Mouse (Mus musculus) heart, adult 2 months (tissue): ENCODE data around the gene Camk1d.

ENCODE experiments used
- CTCF ChIP-seq: fragments of 200-600 bp; IDR thresholded peaks from 2 replicates; pipeline ENCODE4 v1.8.1; 2022; ENCODE audit warnings: antibody characterized with exemption, mild to moderate bottlenecking, moderate library complexity
- EP300 ChIP-seq: fragments of 200-500 bp; IDR thresholded peaks from 2 replicates; pipeline ENCODE4 v1.6.1; 2011; ENCODE audit warnings: low read depth, low read length, control low read depth; ENCODE audit not compliant: insufficient read depth
- POLR2A ChIP-seq: fragments of 200-500 bp; IDR thresholded peaks from 2 replicates; pipeline ENCODE4 v1.6.1; 2011; ENCODE audit warnings: mild to moderate bottlenecking, low read depth, low read length, control low read depth; ENCODE audit not compliant: insufficient read depth

DNA sequence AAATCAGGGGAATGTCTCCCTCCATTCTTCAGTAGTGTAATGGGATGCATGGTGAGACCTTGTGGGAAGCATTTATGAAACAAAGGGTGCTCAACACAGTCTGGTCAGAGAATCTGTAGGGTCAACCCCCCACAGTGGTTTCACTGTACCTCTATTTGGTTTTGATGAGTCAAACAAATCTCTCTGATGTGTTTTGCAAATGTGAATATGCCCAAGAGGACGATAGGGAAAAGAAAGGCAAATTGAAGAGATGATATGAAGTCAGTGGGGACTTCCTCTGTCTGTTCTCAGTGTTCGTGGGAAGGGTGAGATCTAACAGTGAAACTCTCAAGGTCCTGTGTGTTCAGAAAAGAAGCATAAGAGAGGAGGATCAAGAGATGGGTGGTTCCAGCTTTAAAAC is 318.4 kb downstream of the Camk1d start:
- TF ChIP-seq POLR2A (no peak), EP300 (no peak), CTCF (no peak)
